ENCODE assay signal across 9 mouse cellular contexts in the genomic region with DNA sequence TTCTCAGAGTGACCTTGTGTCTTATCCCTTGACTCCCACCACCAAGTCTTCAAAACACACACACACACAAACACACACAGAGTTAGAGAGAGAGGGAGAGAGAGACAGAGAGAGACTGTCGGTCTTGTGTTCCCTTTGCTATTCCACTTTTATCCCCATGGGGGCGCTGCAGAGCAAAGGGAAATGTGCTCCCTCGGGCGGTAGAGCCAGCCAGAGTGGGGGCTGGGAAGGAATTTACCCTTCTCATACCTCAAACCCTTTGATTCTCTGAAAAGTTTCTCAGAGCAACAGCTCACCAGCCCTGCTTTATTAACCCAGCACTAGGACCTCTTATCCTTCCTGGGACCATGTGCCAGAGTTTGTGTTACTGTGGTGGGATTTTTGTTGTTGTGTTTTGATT. TPM values are rescaled to one million over a fixed set of nuclear protein-coding genes. Genes with fewer than 3 reads are reported as not detected.
DNase-seq lines count a peak whose midpoint lies in the region; ATAC-seq lines count a peak whose summit lies in the region.
"Had no signal": no experiment of that assay in that cellular context is flagged by ENCODE, and none has a peak within 500 bp of the region (broad histone marks: within the 10 kb centered on the region; RNA-seq: fewer than 3 reads in every experiment).

No protein-coding gene starts in this region.

- H3K4me2 ChIP-seq in heart, embryonic 11.5 days = no peak overlapping the region
- peak overlapping the region; percentile 4; the same call in 1 of the 2 replicates for H3K4me2 ChIP-seq in forebrain, embryonic 12.5 days

- H3K9ac ChIP-seq in heart, embryonic 11.5 days (ENCODE audit: low read depth, low read length) = no peak overlapping the region
- H3K9ac ChIP-seq in forebrain, embryonic 12.5 days = no peak overlapping the region

- intact Hi-C loops in heart, postnatal 25 days (cut with DNase I) = loop anchor here (5.0 kb wide), 4 partner anchors 191 to 356 kb away; no protein-coding TSS in a partner anchor
- intact Hi-C loops in left cerebral cortex, postnatal 10 days (cut with DNase I) = no loop called here

- peaks cover 9% of the 10 kb centered on the region; the same call in 1 of the 2 replicates for H3K4me1 ChIP-seq in heart, embryonic 11.5 days (ENCODE audit: control insufficient read depth, insufficient read depth, low read length)
- H3K4me1 ChIP-seq in forebrain, embryonic 12.5 days = peaks cover 32% of the 10 kb centered on the region

- H3K36me3 ChIP-seq in heart, embryonic 11.5 days (ENCODE audit: control insufficient read depth, insufficient read depth, low read length) = no peaks in the 10 kb centered on the region
- no peaks in the 10 kb centered on the region for H3K36me3 ChIP-seq in forebrain, embryonic 12.5 days (replicated peaks)
- H3K36me3 ChIP-seq: G1E had no signal

- H3K27me3 ChIP-seq in heart, embryonic 11.5 days (ENCODE audit: control insufficient read depth, insufficient read depth, low read length) = no peaks in the 10 kb centered on the region
- H3K27me3 ChIP-seq in forebrain, embryonic 12.5 days = peaks cover 11% of the 10 kb centered on the region

- DNase-seq in heart, adult 11 months = peak; percentile 96
- DNase-seq in brain, adult 2 months (ENCODE audit: low read depth, low spot score) = peak; percentile 89
- peak; percentile 56 for DNase-seq in heart, postnatal 25 days (ENCODE audit: low spot score)
- peak; percentile 80 to 91 for DNase-seq in left cerebral cortex, postnatal 10 days (ENCODE audit: extremely low spot score in 1 of 2, low spot score in 2 of 2)
- peak; percentile 72 to 86 for DNase-seq in spleen, postnatal 14 days (ENCODE audit: low spot score in 2 of 2)

- WGBS in heart, embryonic 11.5 days (ENCODE audit: insufficient replicate concordance) = 2% methylated on average over 4 of the region's 4 CpGs
- WGBS in forebrain, embryonic 12.5 days = 1% methylated on average over 4 of the region's 4 CpGs

- H3K4me3 ChIP-seq in heart, embryonic 11.5 days (ENCODE audit: low read depth, low read length) = no peak overlapping the region
- no peak overlapping the region for H3K4me3 ChIP-seq in forebrain, embryonic 12.5 days (replicated peaks)

- no peaks in the 10 kb centered on the region for H3K9me3 ChIP-seq in heart, embryonic 11.5 days (replicated peaks; ENCODE audit: control insufficient read depth, low read length)
- H3K9me3 ChIP-seq in forebrain, embryonic 12.5 days = no peaks in the 10 kb centered on the region

- ATAC-seq in heart, embryonic 11.5 days (replicated peaks; ENCODE audit: insufficient number of reproducible peaks, low FRiP score, low TSS enrichment) = no peak
- no peak for ATAC-seq in forebrain, embryonic 12.5 days (ENCODE audit: low FRiP score)
- ATAC-seq in monocyte, adult 5-6 weeks (replicated peaks; ENCODE audit: insufficient number of reproducible peaks, low FRiP score, low TSS enrichment, poor library complexity, severe bottlenecking) = peak; percentile 33; the same call in 1 of the 2 replicates

- H3K27ac ChIP-seq in heart, embryonic 11.5 days (ENCODE audit: low read depth, low read length) = no peak overlapping the region
- no peak overlapping the region for H3K27ac ChIP-seq in forebrain, embryonic 12.5 days

RNA-seq across cellular contexts. Expression of gene Bcl6, which starts 2.5 kb away (rescaled TPM):
- 0.27 and 0.40 TPM in 2 replicates for polyA plus RNA-seq in heart, embryonic 11.5 days (2014; fragmentation: Nextera tagmentation; extraction: Ambion mirVana)
- 0.40 and 0.42 TPM in 2 replicates for polyA plus RNA-seq in forebrain, embryonic 12.5 days (2016; fragmentation: Nextera tagmentation; extraction: Ambion mirVana)
- 10 to 100 TPM; 12.0 to 17.6 TPM for total RNA-seq in heart, postnatal 25 days (2021)
- total RNA-seq in left cerebral cortex, postnatal 10 days (2021) = 10 to 100 TPM; 23.0 to 25.8 TPM
- total RNA-seq in monocyte, adult 5-6 weeks (2017) = 74.7 to 91.8 TPM (median 83.1 TPM) in 3 replicates
- polyA plus RNA-seq: G1E had no signal

RNA-seq across cellular contexts. Expression of gene Gm37419, which starts 2.9 kb away (rescaled TPM):
- not detected in 2 replicates for polyA plus RNA-seq in heart, embryonic 11.5 days (2014; fragmentation: Nextera tagmentation; extraction: Ambion mirVana)
- not detected in 2 replicates for polyA plus RNA-seq in forebrain, embryonic 12.5 days (2016; fragmentation: Nextera tagmentation; extraction: Ambion mirVana)
- not detected for total RNA-seq in heart, postnatal 25 days (2021)
- total RNA-seq in left cerebral cortex, postnatal 10 days (2021) = not detected
- not detected in 3 replicates for total RNA-seq in monocyte, adult 5-6 weeks (2017)
- total RNA-seq: G1E had no signal
- polyA plus RNA-seq: G1E had no signal

RNA-seq across cellular contexts. Expression of gene Rtp2, which starts 59.0 kb away (rescaled TPM):
- polyA plus RNA-seq in heart, embryonic 11.5 days (2014; fragmentation: Nextera tagmentation; extraction: Ambion mirVana) = not detected in 2 replicates
- polyA plus RNA-seq in forebrain, embryonic 12.5 days (2016; fragmentation: Nextera tagmentation; extraction: Ambion mirVana) = 0.29 and 0.83 TPM in 2 replicates
- total RNA-seq in heart, postnatal 25 days (2021) = not detected
- total RNA-seq in left cerebral cortex, postnatal 10 days (2021) = under 1 TPM in 1 of 2 experiments, not detected in 1; 0.45 TPM
- total RNA-seq in monocyte, adult 5-6 weeks (2017) = not detected in 3 replicates
- total RNA-seq: G1E had no signal
- polyA plus RNA-seq: G1E had no signal
